Mouse (Mus musculus): ENCODE measurements at regions not wholly inside any gene's neighbourhood (a gene's known extent, or its start where the extent isn't known, plus 50 kb on each side); places are given as distances from the start of the nearest gene placed in this dataset.

DNA sequence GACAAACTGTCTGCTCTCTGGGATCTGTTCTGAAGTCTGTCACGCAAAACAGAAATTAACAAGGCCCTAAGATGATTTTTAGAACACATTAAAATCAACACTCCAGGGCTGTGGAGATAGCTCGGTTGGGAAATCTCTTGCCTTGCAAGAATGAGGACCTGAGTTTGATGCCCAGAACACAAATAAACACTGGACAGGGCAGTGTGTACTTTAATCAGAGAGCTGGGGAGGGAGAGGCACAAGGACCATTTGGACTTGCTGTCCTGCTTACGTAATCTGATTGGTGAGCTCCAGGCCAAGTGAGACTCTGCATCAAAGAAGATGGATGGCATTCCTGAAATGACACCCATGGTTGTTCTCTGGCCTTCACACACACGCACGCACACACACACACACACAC lies 111.2 kb upstream of the Stac start:
- TF ChIP-seq ZC3H11A (IDR thresholded peaks at IDR 0.05; ENCODE audit: borderline replicate concordance, low read depth, low read length) (no peak), CHD2 (IDR thresholded peaks at IDR 0.05; ENCODE audit: low read depth, low read length) (no peak)

All from ES-E14 (cell line).